Mouse (Mus musculus) ES-E14 (cell line): Measurements from ENCODE around the gene Tle2.

Experiments
- MAFK ChIP-seq: IDR thresholded peaks from 2 replicates; pipeline ENCODE4 v1.6.1; 2014; ENCODE audit warnings: mild to moderate bottlenecking, low read depth, low read length, inconsistent platforms; ENCODE audit not compliant: insufficient read depth
- ZNF384 ChIP-seq: IDR thresholded peaks from 2 replicates; pipeline ENCODE4 v1.6.1; 2012; ENCODE audit warnings: low read depth, low read length, inconsistent platforms

DNA sequence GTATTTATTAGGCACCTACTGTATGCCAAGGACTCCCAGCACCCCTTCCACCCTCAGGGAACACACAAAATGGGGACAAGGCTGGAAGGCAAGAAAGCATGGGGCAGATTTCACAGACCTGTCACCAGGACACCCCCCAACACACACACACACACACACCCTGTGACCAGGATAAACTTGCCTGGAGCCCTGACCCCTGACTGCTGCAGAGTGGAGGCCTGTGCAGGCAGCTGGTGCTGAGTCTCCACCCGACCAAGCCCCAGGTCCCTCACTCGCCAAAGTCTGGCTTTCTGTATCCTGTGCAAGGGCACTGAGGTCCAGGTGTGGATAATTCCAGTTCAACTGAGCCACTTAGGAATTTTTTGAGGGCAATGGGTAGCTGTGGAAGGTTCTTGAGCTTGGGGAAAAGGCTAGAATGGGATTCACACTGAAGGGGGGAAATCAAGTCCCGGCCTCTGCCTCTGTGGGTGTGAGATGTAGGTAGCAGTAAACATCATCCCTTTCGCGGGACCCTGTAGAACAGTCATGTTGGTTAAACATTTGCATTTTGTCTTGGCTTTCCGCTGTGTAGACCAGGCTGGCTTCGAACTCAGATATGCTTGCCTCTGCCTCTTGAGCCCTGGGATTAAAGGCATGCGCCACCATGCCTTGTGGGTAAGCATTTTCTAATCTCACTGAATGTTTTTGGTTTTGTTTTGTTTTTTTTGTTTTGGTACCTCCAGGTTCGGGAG, 4.7 kb upstream of the Tle2 start:
- TF ChIP-seq ZNF384 (no peak), MAFK (no peak)
